Mouse (Mus musculus): ENCODE results near the gene Sftpa1.

The Sftpa1 gene

DNA sequence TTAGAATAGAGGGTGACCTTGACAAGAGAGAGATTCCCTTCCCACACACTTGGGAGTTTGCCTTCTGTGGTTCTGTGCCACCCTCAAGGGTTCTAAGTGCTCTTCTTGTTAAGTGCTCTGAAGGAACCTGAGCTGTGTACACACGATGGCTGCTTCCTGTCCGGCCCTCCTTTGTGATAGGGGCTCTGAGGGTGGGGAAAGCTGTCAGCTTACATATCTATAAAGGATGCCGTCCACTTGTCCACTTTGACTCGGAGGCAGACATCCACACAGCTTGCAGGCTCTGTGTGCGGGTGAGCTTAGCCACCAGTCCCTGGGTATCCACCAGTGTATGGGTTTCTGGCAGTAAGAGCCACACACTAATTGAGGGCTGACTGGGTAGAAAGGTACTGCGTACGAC, at the start of gene Sftpa1:
Gene Sftpa1 (plus strand): TSS at position 243 of the 400 bp plus-strand sequence.
- no peak for DNase-seq (ENCODE audit: low read depth, low spot score)

DNA sequence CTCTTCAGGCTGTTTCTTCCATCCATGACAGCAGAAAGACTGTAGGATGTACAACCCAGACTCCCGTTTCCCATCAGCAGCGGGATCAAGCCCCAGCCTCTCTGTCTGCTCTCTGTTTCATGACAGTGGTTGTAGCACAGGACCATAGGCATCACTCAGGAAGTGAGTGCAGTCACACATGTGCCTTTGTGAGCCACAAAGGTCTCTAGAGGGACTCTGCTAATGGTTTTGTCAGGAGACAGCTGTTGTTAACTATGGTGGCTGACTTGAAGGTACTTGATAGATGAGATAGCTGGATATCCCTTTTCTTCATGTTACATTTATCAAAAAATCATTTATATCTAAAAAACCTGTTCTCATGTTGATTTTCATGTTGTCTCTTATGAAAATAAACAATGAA, 49.2 kb upstream of the Sftpa1 start:
- no peak for DNase-seq (ENCODE audit: low read depth, low spot score)

DNA sequence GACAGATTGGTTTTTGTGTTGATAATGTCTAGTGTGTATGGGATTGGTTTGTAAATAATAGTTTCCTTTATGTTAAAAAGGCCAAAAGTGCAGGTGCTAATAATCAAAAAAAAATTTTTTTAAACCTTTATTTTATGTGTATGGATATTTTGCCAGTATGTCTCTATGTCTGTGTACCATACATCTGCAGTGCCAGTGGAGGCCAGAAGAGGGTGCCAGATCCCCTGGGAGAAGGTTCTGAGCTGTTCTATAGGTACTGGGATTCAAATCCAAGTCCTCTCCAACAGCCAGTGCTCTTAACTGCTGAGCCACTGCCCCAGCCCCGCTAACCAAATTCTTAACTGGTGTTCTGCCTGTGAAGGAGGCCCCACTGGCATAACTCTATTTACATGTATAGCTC, 44.1 kb upstream of the Sftpa1 start:
- DNase-seq (ENCODE audit: low read depth, low spot score), result peak; percentile 64

DNA sequence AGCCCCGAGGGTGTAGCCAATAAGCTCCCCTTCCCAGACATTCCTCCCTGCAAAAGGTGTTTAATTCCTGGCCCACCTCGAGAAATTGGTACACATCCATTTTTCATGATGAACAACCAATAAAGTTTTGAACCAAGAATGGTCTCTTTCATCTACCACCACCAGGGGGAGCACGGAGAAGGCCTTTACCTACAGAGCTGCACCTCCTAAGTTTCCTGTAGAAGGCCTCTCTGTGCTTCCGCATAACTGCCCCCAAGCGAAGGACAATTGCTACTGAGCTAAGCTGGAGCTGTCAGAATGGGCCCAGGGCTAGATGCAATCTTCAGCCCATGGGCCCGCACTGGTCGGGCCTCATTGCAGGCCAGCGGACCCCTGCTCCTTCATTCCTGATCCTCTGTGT, 40.8 kb upstream of the Sftpa1 start:
- peak; percentile 85 for DNase-seq (ENCODE audit: low read depth, low spot score)

DNA sequence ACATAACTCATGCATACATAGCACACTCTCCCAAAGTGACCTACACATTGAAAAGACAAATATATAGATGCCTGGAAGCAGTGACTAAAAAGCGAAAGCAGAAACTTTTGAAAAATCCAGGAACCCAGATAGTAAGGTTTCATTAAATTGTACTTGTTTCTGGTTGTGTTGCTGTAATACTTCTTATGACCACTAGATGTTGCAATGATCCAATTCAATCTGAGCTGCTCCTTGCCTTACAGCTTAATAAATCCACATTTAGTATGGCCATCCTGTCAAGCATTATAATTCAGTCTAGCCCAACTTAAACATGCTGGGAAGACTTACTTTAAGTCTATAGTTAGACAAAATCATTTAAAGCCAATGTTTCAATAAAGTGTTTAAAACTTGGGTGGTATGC, 37.5 kb upstream of the Sftpa1 start:
- DNase-seq (ENCODE audit: low read depth, low spot score), result peak; percentile 27

DNA sequence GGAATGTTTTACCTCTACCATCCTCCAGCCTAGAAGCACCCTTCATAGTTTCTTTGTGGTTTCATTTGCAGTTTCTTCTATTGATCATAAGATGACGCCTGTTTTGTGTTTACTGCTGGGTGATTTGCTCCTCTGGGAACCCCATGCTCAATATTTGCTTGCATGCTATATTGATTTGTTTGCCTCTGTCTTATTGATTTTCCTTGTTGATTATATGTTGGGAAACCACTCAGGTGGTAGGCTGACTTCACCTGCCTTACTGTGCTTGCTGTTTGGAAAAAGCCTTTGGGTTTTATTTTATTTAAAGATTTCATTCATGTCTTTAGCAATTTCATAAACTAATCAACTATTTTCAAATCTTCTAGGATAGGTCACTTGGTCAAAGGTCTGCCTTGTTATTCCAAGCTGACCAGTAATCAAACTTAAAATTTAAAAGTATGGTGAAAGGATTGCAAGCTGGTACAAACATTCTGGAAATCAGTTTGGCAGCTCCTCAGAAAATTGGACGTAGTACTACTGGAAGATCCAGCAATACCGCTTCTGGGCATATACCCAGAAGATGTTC, 35.2 kb upstream of the Sftpa1 start:
- no peak for DNase-seq (ENCODE audit: low read depth, low spot score)

DNA sequence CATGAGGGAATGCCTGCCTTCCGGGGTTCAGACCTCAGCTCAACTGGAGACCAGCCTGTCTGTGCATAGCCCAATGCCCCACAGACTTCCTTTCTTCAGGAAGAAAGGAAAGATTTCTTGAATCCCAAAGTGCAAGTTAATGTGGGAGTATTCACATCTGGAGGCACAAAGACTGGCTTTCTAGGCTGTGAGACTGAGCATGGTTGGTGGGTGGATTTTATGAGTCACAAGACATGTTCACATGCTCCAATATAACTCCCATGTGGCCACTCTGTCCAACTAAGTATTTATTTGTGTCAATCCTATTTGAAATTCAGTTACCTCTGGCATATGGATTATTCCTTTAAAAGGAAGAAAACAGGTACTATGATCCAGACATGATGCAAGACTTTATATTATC, 32.9 kb upstream of the Sftpa1 start:
- no peak for DNase-seq (ENCODE audit: low read depth, low spot score)

DNA sequence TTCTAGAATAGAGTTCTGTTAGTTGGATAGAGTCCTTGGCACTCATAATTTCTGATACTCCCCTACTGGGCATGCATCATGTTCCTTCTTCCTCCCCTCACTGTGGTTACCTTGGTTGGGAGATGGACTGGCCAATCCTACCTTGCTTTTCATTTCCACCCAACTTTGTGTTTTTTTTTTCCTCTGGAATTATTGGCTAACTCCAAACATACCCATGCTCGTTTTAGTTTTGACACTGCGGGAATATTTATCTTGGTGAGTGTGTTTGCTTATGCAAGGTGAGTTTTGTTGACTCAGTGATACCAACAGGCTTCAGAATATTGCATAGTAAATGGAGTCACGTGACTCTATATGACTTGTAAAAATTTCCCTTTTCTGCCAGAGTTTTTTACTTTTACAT, 30.9 kb upstream of the Sftpa1 start:
- DNase-seq (ENCODE audit: low read depth, low spot score), result no peak

DNA sequence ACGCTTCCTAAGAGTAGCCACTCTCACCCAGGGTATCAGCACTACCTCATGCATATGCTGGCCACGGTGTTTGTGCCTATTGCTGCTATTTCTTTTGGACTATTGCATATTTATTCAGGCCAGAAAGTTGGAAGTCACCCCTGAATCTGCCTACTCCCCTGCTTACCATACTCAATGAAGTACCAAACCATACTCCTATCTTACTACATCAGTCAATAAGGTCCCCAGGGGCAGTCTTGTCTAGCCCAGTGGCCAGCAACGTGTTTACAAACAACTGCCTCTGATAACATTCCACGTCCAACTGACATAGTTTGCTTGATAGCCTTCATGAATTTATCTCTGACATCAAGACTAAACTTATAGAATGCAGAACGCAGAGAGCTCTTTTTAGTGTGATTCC, 30.3 kb upstream of the Sftpa1 start:
- DNase-seq (ENCODE audit: low read depth, low spot score), result no peak

DNA sequence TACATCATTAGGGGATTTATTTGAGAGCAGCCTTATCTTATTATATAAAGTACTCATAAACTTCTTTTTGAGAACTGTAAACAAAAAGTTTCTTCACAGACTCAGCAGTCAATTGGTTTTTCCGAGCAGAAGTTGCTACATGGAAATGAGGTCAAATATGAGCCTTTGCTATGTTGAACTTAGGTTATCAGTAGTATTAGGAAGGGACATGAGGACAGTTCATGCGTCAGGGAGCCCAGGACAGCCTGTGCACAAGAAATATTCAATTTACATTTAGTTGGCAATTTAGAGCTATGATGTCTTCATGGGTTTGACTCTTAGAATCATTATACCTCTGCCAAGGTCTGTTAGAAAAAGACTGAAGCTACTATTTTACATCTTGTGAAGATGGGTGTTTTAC, 29.3 kb upstream of the Sftpa1 start:
- DNase-seq (ENCODE audit: low read depth, low spot score), result no peak

DNA sequence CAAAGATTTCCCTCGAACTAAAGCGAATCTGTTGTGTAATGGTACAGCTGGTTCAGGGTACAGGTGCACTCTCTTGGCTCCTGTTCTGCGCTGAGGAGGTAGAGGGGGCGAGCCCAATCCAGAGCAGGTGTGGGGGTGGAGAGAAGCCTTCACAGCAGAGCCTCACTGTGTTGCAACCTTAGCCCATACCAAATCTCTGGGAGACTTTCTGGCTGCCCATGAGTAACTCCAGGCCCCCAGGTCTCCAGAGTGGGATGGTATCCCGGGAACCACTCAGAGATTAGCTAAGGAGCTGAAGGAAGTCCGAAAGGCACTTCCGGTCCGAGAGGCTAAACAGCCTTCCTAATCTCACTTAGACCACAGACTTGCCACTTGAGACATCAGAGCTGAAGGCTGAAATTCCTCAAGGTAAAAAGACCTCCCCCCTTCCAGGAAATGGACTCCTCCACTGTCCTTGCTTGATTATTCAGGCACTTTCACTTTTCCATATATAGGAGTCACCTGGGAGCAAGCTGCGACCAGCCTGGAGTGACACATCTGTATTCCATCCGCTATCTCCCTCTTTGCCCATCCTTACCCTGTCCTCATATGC, 26.6 kb upstream of the Sftpa1 start, which contains the start of gene Mat1a:
Gene Mat1a (plus strand): TSS at position 183 of the 592 bp plus-strand sequence.
- DNase-seq (ENCODE audit: low read depth, low spot score), result no peak

DNA sequence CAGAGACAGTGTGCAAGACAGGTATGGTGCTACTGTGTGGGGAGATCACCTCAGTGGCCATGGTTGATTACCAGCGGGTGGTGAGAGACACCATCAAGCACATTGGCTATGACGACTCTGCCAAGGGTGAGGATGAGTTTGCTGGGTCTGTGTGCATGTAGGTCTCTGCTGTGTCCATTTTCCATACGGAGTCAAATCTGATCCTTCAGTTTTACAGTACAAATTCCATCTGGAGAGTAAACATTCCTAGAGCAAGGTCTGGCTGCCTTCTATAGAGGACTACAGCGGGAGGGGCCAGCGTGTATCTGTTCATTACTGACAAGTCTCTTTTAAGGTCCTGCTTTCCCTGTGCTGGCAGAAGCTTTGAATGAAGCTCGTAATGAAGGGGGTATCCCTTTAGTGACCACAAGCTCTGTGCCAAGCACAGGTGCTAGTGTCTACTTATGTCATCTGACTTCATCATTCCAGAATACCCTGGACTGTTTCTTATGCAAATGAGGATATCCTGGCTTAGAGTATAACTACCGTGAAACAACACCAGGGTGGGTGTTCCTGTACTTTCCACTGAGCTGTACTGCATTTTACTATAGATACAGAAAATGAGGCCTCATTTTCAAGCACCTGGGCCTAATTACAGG, 20.4 kb upstream of the Sftpa1 start:
- DNase-seq (ENCODE audit: low read depth, low spot score), result no peak

DNA sequence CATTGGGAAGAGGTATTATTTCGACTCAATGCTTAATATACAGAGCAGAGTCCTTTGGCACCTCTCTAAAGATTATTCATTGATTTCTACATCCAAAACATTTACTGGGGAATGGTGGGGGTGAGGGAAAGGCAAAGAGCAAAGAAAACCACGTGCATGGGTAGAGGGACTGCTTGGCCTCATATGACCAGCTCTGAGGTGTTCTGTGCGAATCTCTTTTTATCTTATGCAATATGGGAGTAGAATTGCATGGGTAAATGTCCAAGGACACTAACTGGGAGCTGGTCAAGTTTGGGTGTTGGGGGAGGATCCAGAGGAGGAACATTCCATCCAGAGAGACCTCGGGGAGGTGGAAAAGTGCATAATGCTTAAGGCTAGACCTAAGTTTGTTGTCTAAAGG, 18.6 kb upstream of the Sftpa1 start:
- DNase-seq (ENCODE audit: low read depth, low spot score), result no peak

DNA sequence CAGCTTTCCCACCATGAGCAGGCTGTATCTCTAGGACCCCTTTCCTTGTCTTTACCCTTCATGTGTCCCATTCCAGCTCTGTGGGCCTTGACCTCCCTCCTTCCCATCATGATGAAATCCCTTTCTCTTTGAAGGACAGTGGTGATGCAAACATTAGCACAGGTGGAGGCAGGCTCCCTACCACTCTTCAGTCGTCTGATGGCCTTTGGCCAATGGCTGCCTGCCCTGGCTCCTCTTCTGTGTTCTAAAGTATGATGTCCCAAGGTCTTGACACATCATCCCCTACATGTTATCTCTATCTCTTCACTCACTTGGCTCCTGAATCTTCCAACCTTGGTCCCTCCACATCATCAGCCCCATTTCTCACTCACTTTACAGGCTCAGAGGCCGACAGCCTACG, 15.3 kb upstream of the Sftpa1 start:
- DNase-seq (ENCODE audit: low read depth, low spot score), result no peak

DNA sequence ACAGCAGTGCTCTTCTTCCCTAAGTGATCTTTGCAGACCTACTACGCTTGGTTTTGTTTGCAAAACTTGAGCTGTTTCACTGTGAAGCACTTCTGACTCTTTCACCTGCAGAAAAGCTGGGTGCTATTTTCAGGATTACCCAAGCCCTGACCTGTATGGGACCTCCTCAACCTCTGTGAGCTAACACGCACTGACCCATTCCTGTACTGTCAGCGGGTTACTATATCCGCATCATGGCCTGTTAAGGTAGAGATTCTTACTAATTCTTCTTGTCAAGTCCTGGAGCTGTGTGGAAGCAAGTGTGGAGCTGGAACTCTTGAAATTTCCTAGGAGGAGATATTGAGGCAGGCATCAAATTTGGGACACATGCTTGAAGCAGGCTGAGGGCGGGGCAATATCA, 6.9 kb upstream of the Sftpa1 start:
- no peak for DNase-seq (ENCODE audit: low read depth, low spot score)

DNA sequence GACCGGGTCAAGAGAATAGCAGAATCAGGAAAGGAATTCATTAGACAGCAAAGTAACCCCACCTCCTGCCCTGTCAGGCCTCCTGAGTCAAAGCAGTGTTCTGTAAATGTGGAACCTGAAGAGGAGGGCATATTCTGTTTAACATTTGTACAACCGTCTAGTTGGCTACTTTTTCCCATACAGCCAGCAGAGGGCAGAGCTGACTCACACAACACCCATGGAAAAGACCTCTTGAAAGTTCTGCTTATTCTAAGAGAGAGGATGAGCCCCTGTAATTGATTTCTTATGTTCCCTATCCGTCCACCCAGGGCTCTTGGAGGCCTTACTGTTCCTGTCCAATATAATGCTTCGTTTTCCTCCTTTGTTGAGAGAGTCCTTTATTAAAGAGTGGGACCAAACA, 3.6 kb upstream of the Sftpa1 start:
- DNase-seq (ENCODE audit: low read depth, low spot score), result peak; percentile 67

DNA sequence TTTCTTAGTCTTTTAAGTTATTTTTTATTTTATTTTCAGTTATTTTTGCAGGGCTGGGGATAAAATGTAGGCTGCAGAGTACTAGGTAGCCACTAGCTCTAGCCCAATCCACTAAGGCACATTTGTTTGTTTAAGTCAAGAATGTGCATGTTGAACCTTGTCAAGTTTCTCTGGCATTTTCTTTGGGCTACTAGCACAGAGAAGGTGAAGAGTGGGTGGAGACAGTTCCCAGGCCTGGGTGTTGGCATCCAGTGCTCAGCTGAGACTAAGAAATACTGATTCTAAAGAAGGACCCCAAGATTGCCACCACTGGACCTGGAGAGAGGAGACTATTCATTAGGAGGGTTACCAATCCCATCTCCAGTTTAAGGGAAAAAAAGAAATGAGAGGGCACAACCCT, 5.4 kb downstream of the Sftpa1 start:
- no peak for DNase-seq (ENCODE audit: low read depth, low spot score)

DNA sequence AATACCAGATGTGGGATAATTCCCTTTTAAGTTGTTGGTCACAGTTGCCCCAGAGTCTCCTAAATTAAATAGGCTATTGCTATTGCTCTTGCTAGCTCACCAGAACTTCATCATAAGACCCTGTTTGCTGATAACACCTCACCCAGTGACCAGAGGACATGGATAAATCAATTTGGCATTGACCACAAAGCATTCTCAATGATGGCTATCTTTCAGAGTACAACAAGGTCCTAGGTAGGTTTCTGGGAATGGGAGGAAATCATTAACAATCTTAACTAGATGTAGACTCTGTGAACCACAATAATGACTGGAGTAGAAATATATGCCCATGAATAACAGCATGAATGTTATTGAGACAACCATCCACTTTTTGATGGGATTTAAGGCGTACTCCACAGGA, 9.1 kb downstream of the Sftpa1 start:
- no peak for DNase-seq (ENCODE audit: low read depth, low spot score)

DNA sequence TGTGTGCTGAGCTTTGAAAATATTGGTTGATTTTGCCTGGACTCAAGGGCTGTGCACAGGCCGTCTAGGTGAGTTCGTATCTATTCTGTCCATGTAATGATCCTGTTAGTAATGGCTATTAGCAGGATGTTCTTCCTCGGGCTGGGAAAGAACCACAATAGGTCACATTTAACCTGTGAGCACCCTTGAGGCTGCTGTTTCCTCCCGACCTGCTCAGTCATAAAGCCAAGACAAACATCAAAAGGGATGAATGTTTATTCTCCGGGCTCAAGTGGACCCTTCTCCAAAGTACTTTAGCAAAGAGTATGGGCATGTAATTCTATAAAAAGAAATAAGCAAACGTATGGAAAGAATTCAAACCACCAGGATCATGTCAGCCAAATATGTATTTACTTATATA, 14.5 kb downstream of the Sftpa1 start:
- no peak for DNase-seq (ENCODE audit: low read depth, low spot score)

DNA sequence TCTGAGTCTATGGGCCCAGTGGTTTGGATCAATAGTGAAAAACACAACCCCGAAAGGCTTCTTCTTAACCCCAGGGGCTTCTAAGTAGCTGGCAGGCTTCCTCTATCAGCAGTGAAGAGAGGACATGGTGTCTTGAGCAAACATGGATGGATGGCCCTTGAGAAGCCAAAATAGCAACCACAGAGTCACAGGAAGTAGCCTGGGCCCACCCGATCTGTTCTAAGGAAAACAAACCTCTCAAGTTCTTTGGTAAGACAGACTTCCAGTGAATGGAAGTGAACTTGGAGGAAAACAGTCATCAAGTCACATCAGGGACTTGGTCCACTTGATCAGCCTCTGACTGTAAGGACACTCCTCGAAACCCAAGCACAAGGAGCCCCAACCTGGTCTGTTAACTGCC, 15.3 kb downstream of the Sftpa1 start:
- no peak for DNase-seq (ENCODE audit: low read depth, low spot score)

DNA sequence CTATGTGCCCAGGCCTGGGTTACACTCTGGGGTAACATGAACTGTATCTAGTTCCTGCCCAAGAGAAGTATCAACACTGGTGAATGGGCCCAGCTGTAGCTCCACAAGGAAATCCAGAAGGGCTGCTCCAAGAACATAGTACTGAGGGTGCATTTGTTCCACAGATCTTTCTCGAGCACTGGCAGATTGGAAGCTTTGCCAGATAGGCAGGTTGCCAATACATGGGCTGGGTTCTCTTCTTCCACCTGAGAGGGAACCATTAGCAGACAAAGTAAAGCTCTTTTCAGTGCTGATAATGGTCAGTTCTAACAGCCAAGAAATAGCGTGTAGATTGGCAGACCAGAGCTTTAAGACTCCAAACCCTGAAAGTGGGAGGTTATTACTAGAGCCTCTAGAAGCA, 15.8 kb downstream of the Sftpa1 start:
- no peak for DNase-seq (ENCODE audit: low read depth, low spot score)

DNA sequence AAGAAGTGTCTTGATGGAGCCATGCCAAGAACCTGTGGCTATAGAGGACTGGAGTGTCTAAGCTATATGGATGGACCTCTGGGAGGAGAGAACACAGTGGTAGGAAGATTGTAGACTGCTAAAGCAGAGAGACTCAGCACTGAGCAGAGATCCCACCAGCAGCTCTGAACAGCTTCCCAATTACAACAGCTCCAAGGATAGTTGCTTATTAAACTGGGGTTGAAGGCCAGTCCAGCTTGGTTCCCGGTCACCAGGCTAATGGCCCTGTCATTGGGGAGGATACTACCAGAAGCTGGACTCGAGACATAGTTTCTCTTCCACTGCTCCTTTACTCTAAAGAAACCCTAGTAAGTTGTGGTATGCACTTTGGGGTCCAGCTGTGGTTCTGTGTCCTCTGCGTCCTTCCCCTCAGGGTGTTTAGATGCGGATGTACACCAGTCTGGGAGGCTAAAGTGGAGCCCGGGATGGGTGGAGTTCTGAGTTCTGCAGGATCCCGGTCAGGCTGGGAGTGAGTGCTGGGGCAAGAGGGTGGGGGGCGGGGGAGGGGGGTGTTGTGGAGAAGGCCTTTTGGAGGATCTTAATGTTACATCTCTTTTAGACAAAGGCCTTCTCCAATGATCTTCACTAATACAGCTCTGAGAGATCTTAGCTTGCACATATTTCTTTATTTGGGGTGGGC, 19.8 kb downstream of the Sftpa1 start, which contains the start of gene Mbl1:
Gene Mbl1 (plus strand): TSS at position 239 of the 679 bp plus-strand sequence.
- DNase-seq (ENCODE audit: low read depth, low spot score), result no peak

DNA sequence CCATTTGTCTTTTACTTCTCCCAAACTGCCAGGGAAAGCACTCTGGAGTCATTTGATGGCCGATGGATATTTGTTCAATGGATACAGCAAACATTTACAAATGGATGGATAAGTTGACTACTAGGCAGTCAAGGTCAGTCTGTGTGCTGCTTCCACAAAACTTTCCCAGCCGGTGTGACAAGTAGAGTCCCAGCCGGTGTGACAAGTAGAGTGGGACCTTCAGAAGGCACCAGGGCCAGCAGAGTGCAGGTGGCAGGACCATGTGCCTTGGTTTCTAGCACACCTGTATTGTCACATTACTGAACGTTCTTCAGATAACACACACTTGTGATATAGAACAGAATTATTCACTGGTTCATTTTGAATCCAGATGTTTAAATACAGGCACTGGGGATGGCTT, 28.5 kb downstream of the Sftpa1 start:
- DNase-seq (ENCODE audit: low read depth, low spot score), result no peak

All from ES-CJ7 (cell line).